Mouse (Mus musculus) C2C12 (cell line): ENCODE measurements at regions not wholly inside any gene's neighbourhood (a gene's known extent, or its start where the extent isn't known, plus 50 kb on each side); places are given as distances from the start of the nearest gene placed in this dataset.

Source experiments
- CEBPB ChIP-seq: IDR thresholded peaks from one replicate; pipeline ENCODE4 v1.6.1; 2011; ENCODE audit warnings: low read depth, mild to moderate bottlenecking, control low read depth, moderate library complexity
- CTCF ChIP-seq: IDR thresholded peaks from one replicate; pipeline ENCODE4 v1.5.1; 2011; ENCODE audit not compliant: control insufficient read depth, insufficient read depth, insufficient read length
- MAX ChIP-seq: IDR thresholded peaks from one replicate; pipeline ENCODE4 v1.6.1; 2011; ENCODE audit warnings: mild to moderate bottlenecking, control low read depth
- USF1 ChIP-seq: IDR thresholded peaks from one replicate; pipeline ENCODE4 v1.6.1; 2011; ENCODE audit warnings: low read depth, mild to moderate bottlenecking, control low read depth, moderate library complexity

GRCm38 (mm10) chr13:31374006-31374405, 181.9 kb upstream of the Foxq1 start:
- no peak for TF ChIP-seq CTCF
- TF ChIP-seq MAX: no peak
- TF ChIP-seq USF1: no peak
- no peak for TF ChIP-seq CEBPB
